Mouse (Mus musculus): Measurements from ENCODE around the gene Ppp1r3e. TPM values are rescaled to one million over a fixed set of nuclear protein-coding genes. Genes with fewer than 3 reads are reported as not detected.

Ppp1r3e gene
- 2.3 TPM in 2 replicates for polyA plus RNA-seq (2015; fragmentation: Nextera tagmentation; extraction: Ambion mirVana)

- Histone ChIP-seq H3K9me3 (no peaks in the 10 kb centered on the region), H3K4me2 (replicated peaks) (peak within 1 kb of the TSS; percentile 99), H3K27me3 (replicated peaks) (no peaks in the 10 kb centered on the region), H3K9ac (peak within 1 kb of the TSS; percentile 84), H3K4me3 (replicated peaks) (peak within 1 kb of the TSS; percentile 73), H3K27ac (peak within 1 kb of the TSS; percentile 90), H3K4me1 (replicated peaks) (peaks cover 13% of the 10 kb centered on the region), H3K36me3 (no peaks in the 10 kb centered on the region)
- under 1% methylated on average over 61 of the region's 61 CpGs for WGBS
- ATAC-seq = peak; percentile 90
Observed at GRCm38 (mm10) chr14:54877048-54877715, at the start of gene Ppp1r3e. Ppp1r3e (minus strand) TSS chr14:54877550.

- peak overlapping the region; percentile 86 for H3K9ac ChIP-seq
- peaks cover 15% of the 10 kb centered on the region; the same call in 1 of the 2 replicates for H3K27me3 ChIP-seq (replicated peaks)
- peak overlapping the region; percentile 99 for H3K27ac ChIP-seq
- WGBS = 1% methylated on average over 56 of the region's 58 CpGs
- ATAC-seq = peak; percentile 83
- peak overlapping the region; percentile 94 for H3K4me2 ChIP-seq (replicated peaks)
- peaks cover 25% of the 10 kb centered on the region for H3K4me1 ChIP-seq (replicated peaks)
- peaks cover 5% of the 10 kb centered on the region; the same call in 1 of the 2 replicates for H3K36me3 ChIP-seq
- no peaks in the 10 kb centered on the region for H3K9me3 ChIP-seq
- H3K4me3 ChIP-seq (replicated peaks) = peak overlapping the region; percentile 58
Observed at GRCm38 (mm10) chr14:54926401-54927158, 49.2 kb upstream of the Ppp1r3e start.

- H3K4me1 ChIP-seq (replicated peaks) = peaks cover 21% of the 10 kb centered on the region
- H3K27me3 ChIP-seq (replicated peaks) = peaks cover 15% of the 10 kb centered on the region; the same call in 1 of the 2 replicates
- H3K4me3 ChIP-seq (replicated peaks) = peak within 1 kb of the TSS; percentile 58
- peak within 1 kb of the TSS; percentile 94 for H3K4me2 ChIP-seq (replicated peaks)
- peak within 1 kb of the TSS; percentile 99 for H3K27ac ChIP-seq
- 3% methylated on average over 57 of the region's 57 CpGs for WGBS
- H3K9me3 ChIP-seq = no peaks in the 10 kb centered on the region
- peaks cover 5% of the 10 kb centered on the region; the same call in 1 of the 2 replicates for H3K36me3 ChIP-seq
- H3K9ac ChIP-seq = peak within 1 kb of the TSS; percentile 86
- peak; percentile 68 for ATAC-seq
Observed at GRCm38 (mm10) chr14:54925349-54926342, 48.3 kb upstream of the Ppp1r3e start, which contains the start of gene Efs. Efs (minus strand) TSS chr14:54926126.

- Histone ChIP-seq H3K27ac (peak overlapping the region; percentile 99), H3K4me3 (replicated peaks) (peak overlapping the region; percentile 58), H3K36me3 (peaks cover 5% of the 10 kb centered on the region; the same call in 1 of the 2 replicates), H3K9me3 (no peaks in the 10 kb centered on the region), H3K4me1 (replicated peaks) (peaks cover 21% of the 10 kb centered on the region), H3K9ac (peak overlapping the region; percentile 86), H3K4me2 (replicated peaks) (peak overlapping the region; percentile 94), H3K27me3 (replicated peaks) (peaks cover 15% of the 10 kb centered on the region; the same call in 1 of the 2 replicates)
- 20% methylated on average over 7 of the region's 7 CpGs for WGBS
- peak; percentile 50 for ATAC-seq
Observed at GRCm38 (mm10) chr14:54924641-54925348, 47.4 kb upstream of the Ppp1r3e start.

GRCm38 (mm10) chr14:54920076-54920685, 42.8 kb upstream of the Ppp1r3e start:
- H3K36me3 ChIP-seq = peaks cover 13% of the 10 kb centered on the region; the same call in 1 of the 2 replicates
- no peak overlapping the region for H3K27ac ChIP-seq
- no peak overlapping the region for H3K9ac ChIP-seq
- no peaks in the 10 kb centered on the region for H3K27me3 ChIP-seq (replicated peaks)
- no peak overlapping the region for H3K4me2 ChIP-seq (replicated peaks)
- WGBS = 86% methylated on average over 16 of the region's 16 CpGs
- H3K4me1 ChIP-seq (replicated peaks) = peaks cover 10% of the 10 kb centered on the region
- ATAC-seq = no peak
- H3K9me3 ChIP-seq = no peaks in the 10 kb centered on the region
- no peak overlapping the region for H3K4me3 ChIP-seq (replicated peaks)

- H3K27me3 ChIP-seq (replicated peaks) = 0 out of 2 replicates have a peak, but pooled peaks cover 2% of the 10 kb centered on the region
- peak overlapping the region; percentile 93 for H3K9ac ChIP-seq
- 17% methylated on average over 10 of the region's 10 CpGs for WGBS
- ATAC-seq = 0 out of 2 replicates have a peak, but pooled peaks have one; percentile 1
- H3K9me3 ChIP-seq = no peaks in the 10 kb centered on the region
- peaks cover 10% of the 10 kb centered on the region; the same call in 1 of the 2 replicates for H3K4me1 ChIP-seq (replicated peaks)
- peak overlapping the region; percentile 99 for H3K4me2 ChIP-seq (replicated peaks)
- H3K36me3 ChIP-seq = peaks cover 6% of the 10 kb centered on the region; the same call in 1 of the 2 replicates
- peak overlapping the region; percentile 94 for H3K4me3 ChIP-seq (replicated peaks)
- peak overlapping the region; percentile 68; the same call in 1 of the 2 replicates for H3K27ac ChIP-seq
Observed at GRCm38 (mm10) chr14:54913343-54913742, 36.0 kb upstream of the Ppp1r3e start.

- Histone ChIP-seq H3K36me3 (peaks cover 6% of the 10 kb centered on the region; the same call in 1 of the 2 replicates), H3K4me3 (replicated peaks) (peak within 1 kb of the TSS; percentile 94), H3K9me3 (no peaks in the 10 kb centered on the region), H3K4me2 (replicated peaks) (peak within 1 kb of the TSS; percentile 99), H3K27me3 (replicated peaks) (0 out of 2 replicates have a peak, but pooled peaks cover 2% of the 10 kb centered on the region), H3K4me1 (replicated peaks) (peaks cover 10% of the 10 kb centered on the region; the same call in 1 of the 2 replicates), H3K9ac (peak within 1 kb of the TSS; percentile 93), H3K27ac (peak within 1 kb of the TSS; percentile 68; the same call in 1 of the 2 replicates)
- 0% methylated on average over 28 of the region's 28 CpGs for WGBS
- ATAC-seq = peak; percentile 92
Observed at GRCm38 (mm10) chr14:54912886-54913285, 35.5 kb upstream of the Ppp1r3e start, which contains the start of gene Slc22a17. Slc22a17 (minus strand) TSS chr14:54913132.

GRCm38 (mm10) chr14:54912109-54912850, 34.9 kb upstream of the Ppp1r3e start:
- H3K9me3 ChIP-seq = no peaks in the 10 kb centered on the region
- 2% methylated on average over 54 of the region's 69 CpGs for WGBS
- peaks cover 10% of the 10 kb centered on the region; the same call in 1 of the 2 replicates for H3K4me1 ChIP-seq (replicated peaks)
- peak overlapping the region; percentile 68; the same call in 1 of the 2 replicates for H3K27ac ChIP-seq
- H3K4me3 ChIP-seq (replicated peaks) = peak overlapping the region; percentile 94
- peak overlapping the region; percentile 93 for H3K9ac ChIP-seq
- H3K4me2 ChIP-seq (replicated peaks) = peak overlapping the region; percentile 99
- peak; percentile 78 for ATAC-seq
- H3K36me3 ChIP-seq = peaks cover 5% of the 10 kb centered on the region; the same call in 1 of the 2 replicates
- 0 out of 2 replicates have a peak, but pooled peaks cover 2% of the 10 kb centered on the region for H3K27me3 ChIP-seq (replicated peaks)

- H3K9ac ChIP-seq = no peak overlapping the region
- no peak for ATAC-seq
- 74% methylated on average over 7 of the region's 7 CpGs for WGBS
- no peak overlapping the region for H3K4me2 ChIP-seq (replicated peaks)
- 0 out of 2 replicates have a peak, but pooled peaks cover 2% of the 10 kb centered on the region for H3K27me3 ChIP-seq (replicated peaks)
- H3K36me3 ChIP-seq = no peaks in the 10 kb centered on the region
- H3K4me3 ChIP-seq (replicated peaks) = no peak overlapping the region
- peaks cover 10% of the 10 kb centered on the region; the same call in 1 of the 2 replicates for H3K4me1 ChIP-seq (replicated peaks)
- H3K27ac ChIP-seq = no peak overlapping the region
- H3K9me3 ChIP-seq = no peaks in the 10 kb centered on the region
Observed at GRCm38 (mm10) chr14:54908682-54909081, 31.3 kb upstream of the Ppp1r3e start.

- no peak overlapping the region for H3K4me2 ChIP-seq (replicated peaks)
- H3K9ac ChIP-seq = no peak overlapping the region
- WGBS = 87% methylated on average over 4 of the region's 4 CpGs
- no peak for ATAC-seq
- no peaks in the 10 kb centered on the region for H3K4me1 ChIP-seq (replicated peaks)
- H3K27me3 ChIP-seq (replicated peaks) = no peaks in the 10 kb centered on the region
- H3K9me3 ChIP-seq = no peaks in the 10 kb centered on the region
- H3K27ac ChIP-seq = no peak overlapping the region
- no peak overlapping the region for H3K4me3 ChIP-seq (replicated peaks)
- 0 out of 2 replicates have a peak, but pooled peaks cover 4% of the 10 kb centered on the region for H3K36me3 ChIP-seq
Observed at GRCm38 (mm10) chr14:54903641-54904040, 26.3 kb upstream of the Ppp1r3e start.
